Mouse (Mus musculus) B cell, adult 2 months (primary cell): ENCODE measurements around the gene Gab1.

Source experiments
- DNase-seq, 2 experiments: peaks; one replicate each; pipeline ENCODE4 v3.0.0; 2022

Gab1 gene

DNA sequence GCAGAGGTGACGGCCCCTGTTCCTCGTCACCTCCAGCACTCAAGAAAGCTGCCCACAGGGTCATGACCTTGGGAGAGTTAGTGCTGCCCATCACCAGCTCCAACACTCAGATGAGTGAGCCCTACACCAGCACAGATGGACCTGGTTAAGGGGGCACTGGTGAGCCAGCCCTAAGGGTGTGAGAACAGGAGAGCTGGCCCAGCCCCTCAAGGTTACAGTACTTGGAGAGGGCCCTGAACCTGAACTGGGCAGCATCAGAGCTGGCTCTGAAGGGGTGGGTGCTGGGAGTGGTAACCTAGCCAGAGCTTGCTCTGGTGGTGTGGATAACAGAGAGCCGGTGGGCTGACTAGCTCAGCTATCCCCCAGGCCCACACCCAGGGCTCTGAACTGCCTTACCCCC lies 37.8 kb downstream of the Gab1 start:
- no peak for DNase-seq

DNA sequence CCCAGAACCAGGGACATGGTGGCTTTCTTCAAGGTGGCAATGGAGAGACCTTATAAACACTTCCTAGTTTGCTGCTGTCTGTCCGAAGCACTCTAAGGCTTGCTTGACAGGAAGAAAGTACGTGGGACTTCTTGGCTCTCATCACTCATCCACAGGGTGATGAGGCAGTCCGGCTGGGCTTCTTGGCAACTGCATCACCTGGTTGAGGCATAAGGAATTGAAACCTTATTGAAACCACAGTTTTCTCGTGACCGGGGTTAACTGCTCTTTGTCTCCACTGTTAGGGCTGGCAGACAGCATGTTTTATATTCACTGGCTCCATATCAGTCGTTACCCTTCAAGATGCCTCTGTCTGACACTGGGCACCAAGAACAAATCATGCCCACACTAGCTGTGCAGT lies 40.2 kb downstream of the Gab1 start:
- no peak for DNase-seq

DNA sequence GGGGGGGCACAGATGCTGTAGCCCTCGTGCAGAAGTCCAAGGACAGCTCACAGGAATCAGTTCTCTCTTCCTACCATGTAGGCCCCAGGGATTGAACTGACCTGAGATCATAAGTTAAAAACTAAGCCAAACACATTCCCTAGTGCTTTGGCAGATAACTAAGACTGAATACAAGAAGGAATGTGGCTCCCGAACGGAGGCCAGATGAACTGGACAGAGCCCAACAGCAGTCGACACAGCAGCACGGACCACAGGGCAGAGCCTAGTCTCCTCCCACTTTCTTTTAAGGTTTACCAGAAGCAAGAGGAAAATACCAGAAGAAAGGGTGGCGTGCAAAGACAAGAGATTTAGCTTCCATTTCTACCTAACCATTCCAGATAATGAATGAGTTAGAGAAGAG lies 42.1 kb downstream of the Gab1 start:
- DNase-seq: no peak

DNA sequence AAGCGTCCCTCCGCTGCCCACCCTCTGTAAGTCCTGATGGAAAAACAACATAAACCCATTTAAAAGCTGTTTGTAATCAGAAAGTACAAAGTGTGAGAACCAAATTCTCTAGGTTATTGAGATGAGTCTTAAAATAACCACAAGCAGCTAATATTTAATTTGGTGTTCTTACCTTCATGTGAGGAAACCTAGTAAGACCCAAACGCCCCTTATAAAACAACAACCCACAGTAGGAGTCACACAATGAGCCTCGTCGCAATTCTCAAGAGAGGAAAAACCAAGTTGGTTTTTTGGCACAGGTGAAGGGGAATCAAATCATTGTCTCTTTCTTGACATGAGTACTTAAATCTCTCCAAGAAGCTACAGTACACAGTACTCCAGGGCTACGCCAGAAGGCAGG lies 44.9 kb downstream of the Gab1 start:
- DNase-seq: no peak

DNA sequence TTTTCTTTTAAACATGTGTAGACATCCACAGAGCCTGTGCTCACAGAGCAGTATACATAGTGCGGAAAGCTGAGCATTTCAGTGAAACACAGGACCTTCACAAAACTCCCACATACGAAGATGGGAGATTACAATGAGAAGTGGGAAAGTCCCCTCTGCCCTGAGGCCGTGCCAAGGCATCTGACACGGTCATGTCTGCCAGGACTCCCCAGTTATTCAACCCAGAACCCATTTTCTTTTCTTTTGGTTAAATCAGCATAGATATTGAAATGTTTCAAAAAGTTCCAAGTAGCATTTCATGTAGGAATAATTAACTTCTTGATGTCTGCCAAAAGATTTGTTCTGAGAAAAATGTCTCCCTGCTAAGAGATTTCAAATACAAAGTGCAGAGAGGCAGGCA lies 45.9 kb downstream of the Gab1 start:
- DNase-seq: no peak

DNA sequence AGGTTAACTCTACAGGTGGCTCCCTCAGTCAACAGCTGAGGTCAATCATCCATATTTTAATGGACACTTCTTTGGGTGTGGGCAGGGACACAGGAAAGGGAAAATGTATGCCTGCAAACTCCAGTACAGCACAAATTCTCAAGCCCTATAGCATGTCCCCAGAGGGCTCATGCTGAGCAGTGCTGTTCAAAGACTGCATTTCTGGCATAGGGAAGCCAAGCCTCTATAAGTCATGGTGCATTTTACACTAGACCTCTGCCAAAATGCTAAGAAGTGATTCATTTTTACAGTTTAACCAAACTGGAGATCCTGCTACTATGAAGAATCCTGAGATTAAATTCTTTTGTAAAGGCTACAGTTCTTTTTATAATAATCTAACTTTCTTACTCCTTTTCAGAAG lies 47.8 kb downstream of the Gab1 start:
- no peak for DNase-seq

DNA sequence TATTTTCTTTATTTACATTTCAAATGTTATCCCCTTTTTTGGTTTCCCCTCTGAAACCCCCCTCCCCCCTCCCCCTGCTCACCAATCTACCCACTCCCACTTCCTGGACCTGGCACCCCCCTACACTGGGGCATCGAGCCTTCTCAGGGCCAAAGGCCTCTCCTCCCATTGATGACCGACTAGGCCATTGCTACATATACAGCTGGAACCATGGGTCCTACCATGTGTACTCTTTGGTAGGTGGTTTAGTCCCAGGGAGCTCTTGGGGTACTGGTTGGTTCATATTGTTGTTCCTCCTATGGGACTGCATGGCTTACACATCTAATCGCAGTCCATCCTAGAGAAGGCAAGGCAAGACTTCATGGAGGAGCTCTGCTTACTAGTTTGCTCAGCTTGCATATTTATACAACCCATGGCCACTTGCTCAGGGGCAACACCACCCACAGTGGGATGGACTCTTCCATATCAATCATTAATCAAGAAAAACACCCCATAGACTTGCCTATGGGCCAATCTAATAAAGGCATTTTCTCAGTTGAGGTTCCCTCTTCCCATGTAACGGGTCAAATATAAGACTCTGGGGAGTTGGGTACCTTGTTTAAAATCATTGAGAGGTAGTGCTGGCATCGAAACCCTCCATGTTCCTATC lies 48.3 kb downstream of the Gab1 start:
- DNase-seq: no peak

DNA sequence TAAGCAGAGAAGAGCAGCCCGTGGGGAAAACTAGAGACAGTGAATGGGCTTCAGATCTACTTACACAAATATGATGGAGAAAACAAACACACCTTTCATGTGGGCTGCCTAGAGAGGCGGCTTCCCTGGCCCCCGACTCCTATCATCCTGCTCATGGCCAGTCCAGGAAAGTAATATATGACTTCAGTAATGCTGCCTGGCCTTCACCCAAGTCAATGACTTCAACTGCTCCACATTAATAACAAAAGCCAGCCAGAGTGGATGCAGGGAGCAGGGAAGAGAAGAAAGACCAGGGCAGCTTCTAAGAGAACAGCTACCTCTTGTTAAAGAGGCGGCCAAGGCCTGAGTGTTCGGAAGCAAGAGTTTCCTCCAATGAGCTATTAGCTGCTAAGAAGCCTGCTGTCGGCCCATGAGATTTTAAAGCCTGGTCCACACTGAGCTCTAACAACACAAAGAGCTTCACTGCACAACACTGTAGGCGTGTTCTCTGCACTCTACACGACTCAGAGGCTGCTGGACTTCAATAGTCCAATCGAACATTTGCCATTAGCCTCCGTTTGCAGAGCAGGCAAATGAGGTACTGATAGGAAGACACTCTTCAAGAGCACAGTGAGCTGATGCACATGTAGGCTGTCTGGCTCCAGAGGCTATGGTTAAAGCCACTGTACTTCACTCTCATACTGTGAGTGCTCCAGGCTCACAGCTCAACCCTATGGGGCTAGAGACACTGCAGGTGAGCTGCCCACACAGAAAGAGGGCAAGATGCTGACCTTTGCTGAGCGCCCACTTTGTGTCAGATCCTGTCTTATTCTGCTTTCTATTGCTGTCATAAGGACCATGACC lies 49.4 kb downstream of the Gab1 start:
- no peak for DNase-seq

DNA sequence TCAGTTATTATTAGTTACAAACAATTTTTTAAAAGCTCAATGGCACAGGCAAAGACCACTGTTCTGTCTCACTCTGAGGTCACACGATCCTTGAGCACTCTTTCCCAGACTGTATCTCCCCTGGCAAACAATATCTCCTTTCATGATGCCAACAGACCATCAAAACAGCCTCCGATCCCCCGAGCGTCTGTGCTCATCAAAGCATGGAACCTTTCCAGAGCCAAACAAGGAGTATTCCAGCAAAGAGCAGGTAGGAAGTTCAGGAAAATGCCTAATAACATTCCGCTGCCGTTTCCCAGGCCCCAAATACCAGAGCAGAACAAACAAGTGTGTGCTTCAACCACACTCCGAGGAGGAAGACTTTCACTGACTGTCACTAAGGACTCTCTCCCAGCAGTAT lies 50.2 kb downstream of the Gab1 start:
- no peak for DNase-seq

DNA sequence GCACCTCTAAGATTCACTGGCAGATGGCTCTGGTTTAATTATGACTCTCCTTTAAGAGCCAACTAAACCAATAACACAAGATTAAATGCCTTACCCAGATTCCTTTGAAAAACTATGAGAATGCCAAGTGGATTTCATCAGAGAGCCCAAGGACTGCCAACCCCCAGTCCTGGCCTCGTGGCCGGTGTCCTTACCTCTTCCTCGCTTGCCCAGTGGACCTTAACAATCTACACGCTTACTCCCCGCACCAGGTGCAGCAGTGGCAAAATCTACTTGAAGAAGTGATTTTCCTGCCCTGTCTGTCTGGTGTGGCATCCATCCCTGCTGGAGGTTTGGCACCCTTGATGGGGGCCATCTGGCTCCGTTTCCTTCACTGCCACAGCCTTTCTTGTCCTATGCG lies 53.3 kb downstream of the Gab1 start:
- no peak for DNase-seq

DNA sequence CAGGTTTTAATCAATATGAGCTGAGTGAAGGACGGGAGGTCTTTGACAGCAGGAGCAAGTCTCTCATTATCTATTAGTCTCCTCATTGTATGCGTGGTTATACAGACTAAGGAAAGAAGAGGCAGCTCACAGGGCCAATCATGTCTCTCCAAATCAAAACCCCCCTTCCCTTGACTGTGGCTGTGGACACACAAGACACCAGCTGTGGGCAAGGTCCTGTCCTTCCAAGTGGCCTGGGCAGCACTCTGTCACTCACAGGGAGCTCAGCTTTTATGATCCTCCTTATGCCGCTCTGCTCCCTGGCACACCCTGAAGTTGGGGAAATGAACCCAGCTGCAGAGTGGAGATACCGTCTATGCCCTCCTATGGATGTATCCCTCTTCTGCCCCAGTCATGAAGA lies 55.2 kb downstream of the Gab1 start:
- DNase-seq: no peak

DNA sequence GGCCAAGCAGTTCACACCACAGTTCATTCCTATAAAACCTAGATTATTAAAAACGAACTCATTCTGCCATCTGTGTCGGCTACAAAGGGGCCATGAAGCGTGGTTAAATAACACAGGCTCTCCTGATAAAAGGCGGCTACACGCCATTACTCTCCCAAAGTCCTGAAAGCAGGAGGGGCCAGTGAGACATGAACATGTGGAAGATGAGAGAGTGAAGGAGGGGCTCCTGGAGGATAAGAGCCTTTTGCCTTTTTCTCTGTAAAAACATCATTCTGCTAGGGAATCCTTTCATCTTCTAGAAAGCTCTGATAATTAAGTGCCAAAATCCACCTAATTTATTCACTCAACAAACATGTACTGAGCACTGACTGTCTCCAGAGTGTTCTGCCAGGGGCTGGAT lies 55.9 kb downstream of the Gab1 start:
- no peak for DNase-seq

DNA sequence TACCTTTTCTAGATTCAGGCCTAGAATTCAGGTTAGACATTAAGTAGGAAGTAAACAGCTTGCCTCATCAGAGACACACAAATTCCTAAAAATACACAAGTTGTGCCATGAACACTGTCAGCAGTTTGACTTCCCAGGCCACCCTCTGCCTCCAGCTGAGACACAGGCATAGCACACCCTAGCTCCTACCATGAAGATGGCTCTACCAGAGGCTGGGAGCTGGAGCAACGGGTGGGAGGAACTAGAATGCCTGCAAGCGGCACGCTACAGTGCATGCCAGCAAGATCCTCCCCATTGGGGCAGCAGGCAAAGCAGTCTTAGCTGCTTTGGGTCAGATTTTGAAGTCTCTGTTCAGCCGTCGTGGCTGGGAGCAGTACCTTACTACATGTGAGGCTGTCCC lies 57.1 kb downstream of the Gab1 start:
- DNase-seq: no peak

DNA sequence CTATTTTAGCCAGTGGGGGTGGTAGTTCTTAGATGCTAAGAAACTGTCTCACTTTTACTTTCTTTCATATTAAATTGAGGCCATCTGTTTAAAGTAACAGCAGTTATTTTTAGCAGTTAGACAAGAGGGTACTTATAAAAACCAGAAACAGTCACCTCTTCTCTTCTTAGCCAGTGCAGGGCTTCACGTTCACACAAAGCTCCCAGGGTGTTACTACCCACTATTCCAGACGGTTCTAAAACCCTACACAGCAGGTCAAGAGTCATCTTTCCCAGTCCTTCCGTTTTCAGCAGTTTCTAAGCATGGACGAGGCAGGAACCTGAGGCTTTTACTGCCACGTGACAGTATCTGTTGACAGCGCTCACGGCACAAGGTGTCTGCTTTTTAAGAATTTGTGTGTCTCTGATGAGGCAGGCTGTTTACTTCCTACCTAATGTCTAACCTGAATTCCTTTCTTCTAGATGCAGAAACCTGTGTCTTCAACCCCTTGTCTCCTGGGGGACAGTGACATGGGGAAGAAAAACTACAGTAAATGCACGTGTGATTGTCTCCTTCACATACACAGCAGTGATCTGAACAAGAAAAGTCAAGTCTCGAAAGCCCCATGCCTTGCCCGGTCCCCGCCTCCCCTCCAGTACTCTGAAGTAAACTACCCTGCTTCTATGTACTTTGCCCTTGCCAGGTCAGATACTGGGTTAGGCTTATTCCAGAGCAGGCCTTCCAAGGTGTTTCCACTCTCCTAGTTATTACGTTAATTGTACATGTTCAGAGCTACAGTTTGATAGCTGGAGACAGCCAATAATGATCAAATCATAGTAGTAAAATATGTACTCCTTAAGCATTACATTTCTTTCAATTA lies 58.7 kb downstream of the Gab1 start:
- DNase-seq: no peak

DNA sequence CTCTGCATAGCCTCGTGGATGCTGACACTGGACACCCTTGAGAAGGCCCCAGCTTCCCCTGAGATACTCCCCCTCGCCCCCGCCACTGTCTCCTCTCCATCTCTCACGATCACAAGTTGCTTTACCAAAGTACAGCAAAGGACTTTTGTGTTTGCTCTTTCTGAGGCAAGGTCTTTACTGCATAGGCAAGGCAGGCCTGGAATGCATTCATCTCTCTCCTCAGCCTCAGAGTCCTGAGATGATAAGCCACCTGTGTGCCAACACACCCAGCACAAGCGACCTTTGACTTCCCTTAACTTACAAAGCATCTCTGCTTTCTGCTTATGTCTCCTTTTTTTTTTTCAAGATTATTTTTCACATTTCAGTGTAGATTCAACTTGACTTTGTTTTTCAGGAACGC lies 61.3 kb downstream of the Gab1 start:
- DNase-seq: no peak

DNA sequence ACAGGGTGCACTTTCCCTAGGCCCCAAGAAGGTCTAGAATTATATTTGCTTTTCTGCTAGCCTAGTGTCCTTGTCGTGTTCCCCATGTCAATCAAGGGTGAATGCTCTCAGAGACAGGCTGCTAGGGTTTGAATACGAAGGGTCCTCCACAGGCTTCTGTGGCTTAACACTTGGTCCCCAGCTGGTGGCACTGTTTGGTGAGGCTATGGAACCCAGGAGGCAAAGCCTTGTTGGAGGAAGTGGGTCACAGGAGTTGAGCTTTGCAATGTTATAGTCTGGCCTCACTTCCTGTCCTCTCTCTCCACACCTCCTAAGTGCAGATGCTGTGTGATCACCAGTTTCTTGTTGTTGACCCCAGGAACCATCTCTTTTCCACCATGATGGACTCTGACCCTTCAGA lies 63.3 kb downstream of the Gab1 start:
- no peak for DNase-seq

DNA sequence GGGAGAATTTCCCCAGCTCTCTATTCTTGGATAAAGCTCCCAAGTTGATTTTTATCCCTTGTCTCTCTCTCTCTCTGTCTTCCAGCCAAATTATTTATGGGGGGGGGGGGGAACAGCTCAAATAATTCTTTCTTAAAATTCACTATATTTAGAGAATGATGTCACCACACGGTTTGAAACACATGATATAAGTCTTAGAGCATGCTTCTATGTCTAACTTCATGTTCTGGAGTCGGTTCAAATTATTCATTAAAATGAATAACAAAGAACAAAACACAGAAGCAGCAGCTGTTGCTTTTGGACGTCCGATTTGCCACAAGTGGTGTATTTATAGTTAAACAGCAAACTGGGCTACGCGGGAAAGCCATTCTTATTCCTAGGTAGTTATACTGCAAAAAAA lies 65.1 kb downstream of the Gab1 start:
- no peak for DNase-seq

DNA sequence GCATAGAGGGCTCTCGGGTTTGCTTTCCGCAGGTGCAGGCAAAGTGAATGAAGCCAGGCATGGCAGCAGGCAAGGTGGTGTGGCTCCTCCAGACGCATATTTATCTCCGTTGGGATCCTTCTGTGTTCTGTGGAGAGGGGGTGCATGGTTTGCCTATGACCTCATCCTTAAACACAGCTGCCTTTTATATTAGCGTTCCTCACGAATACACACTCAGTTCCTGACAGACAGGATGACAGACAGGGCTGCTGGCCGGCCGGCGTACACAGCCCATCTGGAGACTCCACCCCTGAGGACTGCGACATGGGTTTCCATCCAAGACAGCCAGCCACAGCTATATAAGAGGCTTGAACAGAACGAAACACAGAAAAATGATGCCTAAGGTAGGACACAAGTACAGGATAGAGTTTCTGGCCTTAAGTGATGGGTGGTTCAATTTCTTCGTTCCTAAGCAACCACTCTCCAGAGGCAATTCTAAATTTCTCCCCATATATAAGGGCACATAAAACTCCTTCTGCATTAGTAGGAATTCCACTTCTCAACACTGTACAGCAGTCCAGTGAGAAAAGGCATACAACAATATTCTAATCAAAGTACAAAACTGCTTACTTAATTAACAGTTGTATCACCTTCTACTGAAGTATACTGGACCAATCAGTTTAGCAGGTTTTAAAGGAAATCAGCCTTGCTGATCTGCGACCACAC lies 66.1 kb downstream of the Gab1 start:
- DNase-seq: peak; percentile 16 to 19

DNA sequence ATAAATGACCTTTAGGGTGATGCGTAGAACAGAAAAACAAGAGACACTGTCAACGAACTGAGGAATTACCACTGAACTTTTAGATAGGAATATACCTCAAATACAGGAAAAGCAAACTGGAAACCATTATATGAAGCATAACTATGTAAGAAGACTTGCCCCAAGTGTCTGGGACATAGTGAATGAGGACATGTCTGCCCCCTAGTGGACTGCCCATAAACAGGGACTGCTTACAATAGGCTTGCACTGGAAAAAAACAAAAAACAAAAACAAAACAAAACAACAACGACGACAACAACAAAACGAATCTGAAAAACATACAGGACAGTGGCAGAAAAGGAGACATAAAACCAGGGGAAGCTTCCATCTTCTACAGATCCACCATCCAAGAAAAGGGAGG lies 66.9 kb downstream of the Gab1 start:
- peak; percentile 41 to 42 for DNase-seq

DNA sequence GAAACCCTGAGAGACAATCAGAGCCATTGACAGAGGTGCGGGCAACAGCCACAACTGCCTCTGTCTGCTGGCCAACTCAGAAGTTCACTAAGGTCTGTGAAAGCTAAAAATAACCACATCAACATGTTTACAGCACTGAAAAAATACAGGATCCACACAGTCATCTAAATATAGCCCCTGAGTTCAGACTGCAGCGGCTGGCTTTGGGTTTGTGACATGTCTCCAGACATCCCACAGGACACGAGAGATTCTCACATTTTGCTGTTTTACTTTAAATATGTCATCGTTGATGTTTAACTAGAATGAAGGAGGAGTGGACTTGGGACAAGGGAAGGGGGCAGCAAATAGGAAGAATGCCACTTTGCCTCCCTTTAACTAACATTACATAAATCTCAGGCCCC lies 68.7 kb downstream of the Gab1 start:
- no peak for DNase-seq

DNA sequence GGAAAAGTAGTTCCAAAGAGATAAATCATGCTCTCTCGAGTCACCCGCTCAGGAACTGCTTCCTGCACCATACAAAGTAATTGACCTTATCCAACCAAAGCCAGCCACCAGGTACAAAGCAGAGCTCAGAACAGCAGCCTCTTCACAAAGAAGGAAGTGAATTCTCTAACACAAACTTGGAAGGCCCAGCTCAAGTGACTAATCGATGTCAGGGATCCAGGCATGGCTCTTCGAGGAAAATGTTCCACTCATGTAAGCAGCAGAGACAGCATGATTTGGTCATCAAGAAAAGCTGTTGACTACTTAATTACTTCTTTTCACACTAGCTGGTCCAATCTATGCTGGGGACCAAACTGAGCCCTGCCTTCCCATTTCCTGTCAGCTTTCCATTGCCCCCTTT lies 69.4 kb downstream of the Gab1 start:
- DNase-seq: no peak

DNA sequence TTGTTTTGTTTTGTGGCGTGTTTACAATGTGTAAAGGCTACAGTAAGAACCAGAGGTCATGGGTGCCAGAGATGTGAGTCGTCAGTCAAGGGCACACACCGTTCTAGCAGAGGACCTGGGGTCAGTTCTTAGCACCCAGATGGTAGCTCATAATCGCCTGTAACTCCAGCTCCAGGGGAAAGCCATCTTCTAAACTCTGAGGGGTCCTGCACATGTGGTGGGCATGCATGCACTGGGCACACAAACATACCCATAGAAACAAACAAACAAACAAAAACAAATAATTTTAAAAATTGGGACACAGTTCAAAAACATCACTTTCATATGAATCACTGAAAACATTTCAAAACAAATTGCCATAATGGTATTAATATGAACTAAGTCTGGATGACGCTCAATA lies 69.9 kb downstream of the Gab1 start:
- DNase-seq: no peak

DNA sequence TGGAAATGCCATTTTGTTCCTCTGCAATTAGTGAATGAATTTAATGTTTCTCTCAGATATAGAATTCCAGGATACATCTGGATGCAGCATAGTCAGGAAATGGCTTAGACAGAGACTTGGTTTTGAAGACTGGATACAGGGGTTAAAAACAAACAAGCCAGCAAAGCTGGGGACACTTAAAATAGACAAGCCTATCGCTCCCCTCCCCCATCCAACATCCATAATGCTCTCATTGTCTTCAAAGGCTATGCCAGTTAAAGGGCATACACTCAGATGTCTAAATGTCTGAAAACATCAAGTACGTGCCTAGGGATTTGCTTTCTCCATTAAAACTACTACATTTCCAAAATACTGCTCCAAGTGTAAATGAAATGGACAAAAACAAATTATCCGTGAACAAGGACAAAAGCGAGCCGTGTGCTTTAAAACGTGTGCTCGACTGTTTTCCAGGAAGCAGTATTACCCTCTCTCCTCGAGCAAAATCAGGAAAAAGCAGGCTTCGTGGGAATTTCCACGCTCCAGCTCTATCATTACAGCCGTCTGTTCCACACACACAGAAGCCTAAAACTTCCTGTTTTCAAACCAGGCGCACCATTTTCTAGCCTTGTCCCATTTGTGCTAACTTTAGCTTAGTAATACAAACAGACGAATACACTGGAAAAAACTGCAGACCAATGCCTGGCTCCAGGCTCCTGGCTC lies 72.4 kb downstream of the Gab1 start:
- no peak for DNase-seq
